Mouse (Mus musculus) heart, postnatal 25 days (tissue): Measurements from ENCODE around the gene Enc1. TPM values are rescaled to one million over a fixed set of nuclear protein-coding genes. Genes with fewer than 3 reads are reported as not detected.

Experiments
- DNase-seq: peaks from one replicate; pipeline ENCODE4 v3.0.0; 2022; ENCODE audit warnings: low spot score
- intact Hi-C: fragments of 180-260 bp; cut with DNase I; formaldehyde crosslinking; loops from one replicate; pipeline ENCODE4 v1.15.1; 2025
- total RNA-seq, 2 experiments: library from RNA; stranded (reverse); gene quantifications; 2 replicates each; pipeline ENCODE4 v1.2.3; 2021

Gene Enc1
- total RNA-seq, 2 experiments from 2014 or later: 5.6 to 6.4 TPM

DNA sequence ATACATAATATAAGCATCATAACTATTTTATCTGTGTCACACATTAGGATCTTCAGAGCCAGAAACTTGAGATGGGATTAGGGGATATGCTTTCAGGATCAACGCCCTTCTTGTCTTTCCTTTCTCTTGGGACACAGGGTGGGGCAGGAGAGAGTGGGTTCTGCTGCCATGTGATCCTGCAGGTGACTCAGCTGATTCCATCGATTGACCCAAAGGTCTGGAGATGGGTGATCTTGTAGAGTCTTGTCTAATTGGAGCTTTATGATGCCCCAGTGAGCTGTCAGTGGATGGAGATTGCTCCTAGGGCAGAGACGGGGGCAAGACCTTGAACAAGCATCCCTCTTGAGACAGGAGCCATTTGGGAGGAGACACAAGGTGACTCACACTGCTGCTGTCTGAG, 33.9 kb downstream of the Enc1 start:
- intact Hi-C loops: no loop called here

DNA sequence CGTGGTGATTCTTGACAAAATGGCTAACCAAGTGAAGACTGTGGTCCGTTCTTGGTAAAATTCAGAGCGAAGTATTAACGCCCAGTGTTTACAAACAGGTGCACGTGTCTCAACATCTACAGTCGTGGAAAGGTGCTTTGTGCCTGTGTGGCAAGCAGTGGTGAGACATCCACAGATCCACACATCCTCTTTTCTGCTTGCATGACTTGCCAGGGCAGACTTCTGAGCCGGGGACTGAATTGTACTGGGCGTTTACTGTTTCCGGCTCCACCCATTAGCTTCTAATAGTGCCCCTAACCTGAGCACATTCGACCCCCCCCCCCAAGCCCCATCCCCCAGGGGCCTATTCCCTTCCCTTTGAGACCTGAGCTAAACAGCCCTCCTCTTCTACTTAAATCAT, 34.6 kb downstream of the Enc1 start:
- no peak for DNase-seq
- intact Hi-C loops: no loop called here

More for the DNA sequence above, 33.9 kb downstream of the Enc1 start:
- DNase-seq: no peak

DNA sequence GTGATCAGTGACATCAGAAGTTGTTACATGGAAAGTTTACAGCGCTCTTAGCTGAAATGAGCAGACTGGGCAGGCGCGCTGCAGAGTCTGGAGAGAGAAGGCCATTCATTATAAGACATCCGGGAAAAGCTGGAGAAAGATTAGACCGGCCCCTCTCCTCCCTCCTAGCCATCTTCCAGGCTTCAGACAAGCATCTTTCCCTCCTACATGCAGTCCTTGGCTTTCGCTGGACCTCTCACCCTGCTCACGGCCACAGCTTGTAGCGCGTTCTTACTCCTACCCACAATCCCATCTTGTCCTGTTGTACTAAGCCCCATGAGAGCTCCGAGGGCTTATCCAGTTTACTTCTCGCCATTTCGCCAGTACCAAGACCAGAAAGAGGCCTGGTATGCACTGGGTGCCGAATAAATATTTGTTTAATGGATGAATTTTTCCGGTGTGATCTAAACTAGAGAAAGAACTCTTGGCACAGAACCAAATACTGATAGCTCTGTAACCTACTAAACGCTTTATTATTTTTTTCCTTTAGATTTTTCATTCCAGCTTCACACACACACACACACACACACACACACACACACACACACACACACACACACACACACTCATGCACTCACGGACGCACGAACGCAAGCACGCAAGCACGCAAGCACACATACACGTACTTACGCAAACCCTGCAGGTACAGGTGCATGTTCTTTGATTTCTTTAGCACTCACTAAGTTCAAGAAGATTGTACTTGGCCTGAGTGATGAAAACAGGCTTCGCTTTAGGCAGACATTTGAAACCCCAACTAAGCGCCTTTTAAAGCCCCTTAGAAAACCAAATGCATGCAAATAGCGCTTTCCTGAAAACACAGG, 41.4 kb downstream of the Enc1 start:
- intact Hi-C loops: no loop called here
- no peak for DNase-seq

DNA sequence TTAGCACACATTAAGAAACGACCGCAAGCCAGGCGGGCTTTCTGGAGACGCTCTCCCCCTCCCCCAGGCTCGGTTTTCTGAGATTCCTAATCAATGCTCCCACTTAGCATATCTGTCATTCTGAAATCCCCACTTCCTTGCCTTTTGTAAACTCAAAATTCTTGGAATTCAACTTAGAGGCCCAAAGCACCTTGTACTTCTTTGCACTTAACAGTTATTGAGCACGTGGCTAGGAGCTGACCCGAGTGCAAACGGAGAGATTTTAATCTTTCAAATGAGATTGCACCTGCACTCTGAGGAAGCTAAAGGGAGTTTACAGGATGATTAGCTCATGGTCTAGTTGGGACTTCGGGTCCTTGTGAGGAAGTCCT, 42.0 kb downstream of the Enc1 start:
- intact Hi-C loops: no loop called here

DNA sequence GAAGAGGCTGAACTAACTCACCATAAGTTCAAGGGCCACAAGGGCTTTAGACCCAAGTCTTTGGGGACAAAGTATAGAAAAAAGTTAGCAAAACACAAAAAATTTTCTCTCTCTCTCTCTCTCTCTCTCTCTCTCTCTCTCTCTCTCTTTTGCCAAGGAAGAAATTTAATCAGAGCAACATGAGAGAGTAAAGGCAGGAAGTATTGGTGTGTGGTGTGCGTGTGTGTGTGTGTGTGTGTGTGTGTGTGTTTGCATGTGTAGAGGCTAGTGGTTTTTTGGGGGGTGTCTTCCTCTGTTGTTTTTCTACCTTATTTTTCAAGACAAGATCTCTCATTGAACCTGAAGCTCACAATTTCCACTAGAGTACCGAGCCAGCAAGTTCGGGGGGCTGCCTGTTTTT, 46.1 kb downstream of the Enc1 start:
- DNase-seq: no peak
- intact Hi-C loops: loop anchor here (5.0 kb wide), 1 partner anchor 650 kb away; no protein-coding TSS in a partner anchor

More for the DNA sequence above, 42.0 kb downstream of the Enc1 start:
- DNase-seq: no peak

DNA sequence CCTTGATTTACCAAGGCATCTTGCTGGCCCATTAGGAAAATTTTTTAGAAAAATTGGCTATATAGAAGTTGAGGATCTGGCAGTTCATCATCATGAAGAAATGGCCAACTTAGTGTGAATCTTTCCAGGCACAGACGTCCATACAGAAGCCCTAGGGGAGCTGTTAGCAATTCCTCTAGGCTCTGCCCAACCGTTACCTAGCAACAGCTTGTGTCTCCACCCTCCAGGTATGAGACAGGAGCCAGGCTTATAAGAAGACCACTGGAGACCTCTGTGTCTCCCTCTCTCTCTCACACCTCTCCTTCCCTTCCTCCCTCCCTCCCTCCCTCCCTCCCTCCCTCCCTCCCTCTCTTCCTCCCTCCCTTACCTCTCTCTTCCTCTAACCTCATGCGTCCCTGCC, 49.8 kb downstream of the Enc1 start:
- DNase-seq: no peak
- intact Hi-C loops: no loop called here

DNA sequence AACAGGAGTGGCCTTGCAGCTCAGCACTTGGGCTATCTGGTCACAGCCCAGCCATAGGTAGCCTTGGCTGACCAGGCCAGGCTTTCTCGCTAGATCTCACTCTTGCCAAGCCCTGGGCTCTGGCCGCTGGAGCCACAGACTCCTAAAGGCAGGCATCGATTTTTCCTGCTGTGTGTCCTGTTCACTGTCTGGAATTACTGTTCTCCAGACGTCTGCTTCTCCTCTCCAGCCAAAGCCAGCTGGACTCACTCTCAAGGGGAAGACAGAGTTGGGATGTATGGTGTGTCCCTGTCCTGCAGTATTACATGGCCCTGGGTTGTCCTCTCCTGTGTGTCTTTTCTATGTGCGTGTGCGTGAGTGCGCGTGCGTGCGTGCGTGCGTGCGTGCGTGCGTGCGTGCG, 50.4 kb downstream of the Enc1 start:
- intact Hi-C loops: no loop called here
- DNase-seq: no peak

DNA sequence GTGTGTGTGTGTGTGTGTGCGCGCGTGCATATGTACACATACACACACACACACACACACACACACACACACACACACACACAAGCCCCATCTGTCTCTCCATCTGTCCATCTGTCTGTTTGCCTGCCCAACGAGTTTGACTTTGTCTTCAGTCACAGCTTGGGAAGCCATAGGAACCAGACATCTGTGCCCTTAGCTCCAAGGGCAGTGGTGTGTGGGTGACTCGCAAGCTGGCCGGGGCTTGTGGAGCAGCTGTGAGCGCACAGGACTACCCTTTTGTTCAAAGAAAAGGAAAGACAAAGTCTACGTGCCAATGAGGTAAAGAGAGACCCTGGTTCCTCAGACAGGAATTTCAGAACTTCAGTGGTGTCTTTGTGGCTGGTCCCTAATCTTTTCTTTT, 51.1 kb downstream of the Enc1 start:
- intact Hi-C loops: no loop called here
- no peak for DNase-seq

DNA sequence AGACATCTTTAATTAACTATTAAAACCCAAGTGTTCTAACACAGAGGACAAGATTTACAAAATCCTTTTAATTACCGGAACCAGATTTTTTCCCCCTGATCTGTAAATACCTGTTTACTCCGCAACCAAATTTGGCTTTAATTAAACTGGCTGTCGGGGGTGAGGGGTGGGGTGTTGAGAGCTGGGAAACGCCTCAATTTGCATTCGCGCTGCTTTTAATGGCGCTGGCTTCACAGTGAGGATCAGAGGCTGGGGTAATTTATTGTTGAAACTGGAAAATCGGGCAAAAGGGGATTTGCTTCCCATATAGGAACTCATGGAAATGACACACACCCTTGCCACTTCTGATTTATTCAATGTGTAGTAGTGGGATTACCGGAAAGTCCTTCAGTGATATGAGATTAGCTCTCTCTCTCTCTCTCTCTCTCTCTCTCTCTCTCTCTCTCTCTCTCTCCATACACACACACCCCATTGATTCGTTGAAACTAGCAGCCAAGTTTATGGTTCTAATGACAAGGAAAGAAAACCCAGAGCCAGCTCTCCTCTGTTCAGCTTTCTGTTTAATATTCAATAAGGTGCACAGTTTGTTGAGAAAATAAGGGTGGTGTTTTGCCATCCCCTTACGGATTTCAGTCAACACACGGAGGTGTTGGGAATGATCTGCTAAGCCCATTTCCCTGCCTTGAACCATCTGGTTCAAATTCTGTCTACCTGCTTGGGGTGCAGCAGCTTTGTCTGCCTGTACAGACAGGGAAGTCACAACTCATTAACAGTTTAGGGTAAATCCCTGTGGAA, 51.7 kb downstream of the Enc1 start:
- no peak for DNase-seq
- intact Hi-C loops: no loop called here

DNA sequence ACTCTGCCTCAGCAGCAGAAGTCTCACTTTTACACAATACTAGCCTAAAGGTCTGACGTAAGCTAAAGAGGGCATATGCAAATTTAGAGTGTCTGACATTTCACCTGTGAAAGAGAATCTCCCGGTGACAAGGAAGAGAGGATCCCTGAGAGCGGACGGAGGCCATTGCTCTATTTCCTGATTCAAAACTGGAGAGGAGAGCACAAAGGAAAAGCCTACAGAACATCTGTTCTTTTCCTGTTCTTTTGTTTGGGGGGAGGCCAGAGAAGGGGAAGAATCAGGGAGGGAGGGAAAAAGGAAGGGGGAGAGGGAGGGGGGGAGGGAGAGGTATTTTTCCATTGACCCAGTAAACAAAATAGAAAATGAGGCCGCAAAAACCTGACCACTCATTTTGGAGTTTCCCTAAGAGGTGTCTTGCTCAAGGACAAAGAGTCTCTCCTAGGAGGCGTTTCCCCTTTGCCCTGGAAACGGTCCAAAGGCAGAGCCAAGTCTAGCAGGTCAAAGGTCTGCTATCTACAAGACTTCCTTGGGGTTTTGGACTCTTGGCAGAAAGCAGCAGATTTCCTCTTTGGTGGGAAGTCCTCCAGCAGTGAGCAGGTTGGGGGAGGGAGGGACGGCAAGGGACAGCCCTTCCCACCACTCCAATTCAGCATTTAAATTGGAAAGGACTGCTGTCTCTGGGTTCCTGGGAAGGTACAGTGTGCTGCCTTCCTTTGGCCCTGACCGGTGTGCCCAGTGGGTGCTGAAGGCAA, 54.4 kb downstream of the Enc1 start:
- peak; percentile 67 for DNase-seq
- intact Hi-C loops: loop anchor here (2.0 kb wide), 1 partner anchor 54 kb away; the partner anchor contains the start of gene Enc1

DNA sequence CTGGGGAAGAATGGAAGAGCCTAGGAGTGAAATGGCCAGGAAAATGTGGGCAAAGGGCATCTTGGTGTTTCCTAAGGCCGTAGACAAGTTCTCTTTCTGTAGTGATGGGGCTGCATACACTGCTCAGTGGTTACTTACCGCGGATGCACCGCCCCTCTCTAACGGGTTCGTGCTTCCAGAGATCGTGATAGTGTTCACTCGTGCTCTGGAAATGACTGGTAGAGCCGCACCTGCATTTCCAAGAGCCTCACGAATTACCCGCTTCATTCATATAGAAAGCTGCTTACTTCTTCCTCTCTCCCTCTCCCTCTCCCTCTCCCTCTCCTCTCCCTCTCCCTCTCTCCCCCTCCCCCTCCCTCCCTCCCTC, 54.9 kb downstream of the Enc1 start:
- DNase-seq: no peak
- intact Hi-C loops: loop anchor here (2.0 kb wide), 1 partner anchor 55 kb away; the partner anchor contains the start of gene Enc1

DNA sequence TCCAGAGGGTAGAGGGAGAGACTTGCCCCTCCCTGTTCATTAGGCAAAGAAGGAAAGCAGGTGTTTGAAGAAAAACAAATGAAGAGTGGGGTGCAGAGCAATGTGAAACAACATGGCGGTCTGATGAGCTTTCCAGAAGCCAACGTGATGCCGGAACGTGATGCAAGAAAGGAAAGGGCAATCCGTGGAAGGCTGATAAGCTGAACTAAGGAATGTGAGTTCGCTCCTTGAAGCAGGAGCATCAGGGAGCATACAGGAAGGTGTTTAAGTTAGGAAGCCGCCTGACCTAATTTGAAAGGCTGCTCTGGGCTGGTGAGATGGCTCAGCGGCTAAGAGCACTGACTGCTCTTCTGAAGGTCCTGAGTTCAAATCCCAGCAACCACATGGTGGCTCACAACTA, 55.4 kb downstream of the Enc1 start:
- intact Hi-C loops: no loop called here
- DNase-seq: no peak

DNA sequence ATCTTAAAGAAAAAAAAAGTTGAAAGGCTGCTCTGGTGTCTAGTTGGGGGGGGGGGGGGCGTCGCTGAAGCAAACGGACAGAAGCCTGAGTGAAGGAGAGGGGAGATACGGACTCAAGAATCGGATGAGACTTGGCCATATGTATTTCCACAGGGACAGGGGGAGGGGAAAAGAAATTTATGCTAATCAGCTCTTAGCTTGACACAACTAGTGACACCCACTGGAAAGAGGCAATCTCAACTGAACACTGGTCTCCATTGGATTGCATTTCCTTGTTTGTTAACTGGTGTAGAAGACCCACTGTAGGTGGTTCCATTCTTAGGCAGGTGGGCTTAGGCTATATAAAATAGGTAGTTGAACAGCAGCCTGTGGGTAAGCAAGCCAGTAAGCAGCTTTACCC, 55.9 kb downstream of the Enc1 start:
- no peak for DNase-seq
- intact Hi-C loops: no loop called here

DNA sequence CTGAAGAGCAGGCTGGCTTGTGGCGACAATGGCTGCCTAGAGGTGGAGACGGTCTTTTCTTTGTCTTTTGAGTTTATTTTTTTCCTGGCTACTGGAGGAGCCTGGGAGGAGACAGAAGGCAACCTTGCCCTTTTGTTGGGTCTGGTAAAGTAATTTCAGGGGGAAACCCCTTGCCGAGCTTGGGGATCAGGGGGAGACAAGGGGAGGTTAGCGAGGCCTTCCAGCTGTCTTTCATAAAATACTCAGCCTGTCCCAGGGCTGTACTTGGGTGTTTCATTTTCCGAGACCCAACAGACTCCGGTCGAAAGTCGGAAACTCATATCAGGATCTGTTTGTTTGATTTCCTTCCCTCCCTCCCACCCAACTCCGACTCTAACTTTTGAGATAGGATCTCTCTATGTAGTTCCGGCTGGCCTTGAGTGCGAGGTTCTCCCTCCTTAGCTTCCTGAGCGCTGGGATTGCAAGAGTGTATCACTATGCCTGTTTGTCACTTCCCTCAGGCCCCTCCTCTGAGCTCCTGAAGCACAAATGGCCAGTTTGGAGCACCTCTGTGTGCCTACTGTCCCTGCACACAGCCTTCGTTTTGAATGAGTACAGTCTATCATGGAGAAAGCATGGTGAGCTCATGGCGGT, 56.6 kb downstream of the Enc1 start:
- DNase-seq: no peak
- intact Hi-C loops: no loop called here

DNA sequence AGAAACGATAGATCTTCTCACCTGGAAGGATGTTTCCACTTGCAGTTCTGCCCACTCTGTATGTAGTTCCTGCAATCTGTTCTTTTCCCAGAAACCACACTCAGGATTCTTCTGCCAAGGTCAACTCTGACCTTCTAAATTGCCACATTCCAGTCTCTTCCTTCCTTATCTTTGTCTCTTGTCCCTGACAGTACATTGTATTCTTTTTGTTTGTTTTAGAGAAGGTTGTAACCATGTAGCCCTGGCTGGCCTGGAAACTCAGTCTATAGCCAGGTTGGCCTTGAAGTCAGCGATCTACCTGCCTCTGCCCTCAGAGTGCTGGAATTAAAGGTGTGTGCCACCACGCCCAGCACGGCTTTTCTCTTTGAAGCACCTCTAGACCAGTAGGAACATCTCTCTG, 58.0 kb downstream of the Enc1 start:
- DNase-seq: no peak
- intact Hi-C loops: no loop called here

DNA sequence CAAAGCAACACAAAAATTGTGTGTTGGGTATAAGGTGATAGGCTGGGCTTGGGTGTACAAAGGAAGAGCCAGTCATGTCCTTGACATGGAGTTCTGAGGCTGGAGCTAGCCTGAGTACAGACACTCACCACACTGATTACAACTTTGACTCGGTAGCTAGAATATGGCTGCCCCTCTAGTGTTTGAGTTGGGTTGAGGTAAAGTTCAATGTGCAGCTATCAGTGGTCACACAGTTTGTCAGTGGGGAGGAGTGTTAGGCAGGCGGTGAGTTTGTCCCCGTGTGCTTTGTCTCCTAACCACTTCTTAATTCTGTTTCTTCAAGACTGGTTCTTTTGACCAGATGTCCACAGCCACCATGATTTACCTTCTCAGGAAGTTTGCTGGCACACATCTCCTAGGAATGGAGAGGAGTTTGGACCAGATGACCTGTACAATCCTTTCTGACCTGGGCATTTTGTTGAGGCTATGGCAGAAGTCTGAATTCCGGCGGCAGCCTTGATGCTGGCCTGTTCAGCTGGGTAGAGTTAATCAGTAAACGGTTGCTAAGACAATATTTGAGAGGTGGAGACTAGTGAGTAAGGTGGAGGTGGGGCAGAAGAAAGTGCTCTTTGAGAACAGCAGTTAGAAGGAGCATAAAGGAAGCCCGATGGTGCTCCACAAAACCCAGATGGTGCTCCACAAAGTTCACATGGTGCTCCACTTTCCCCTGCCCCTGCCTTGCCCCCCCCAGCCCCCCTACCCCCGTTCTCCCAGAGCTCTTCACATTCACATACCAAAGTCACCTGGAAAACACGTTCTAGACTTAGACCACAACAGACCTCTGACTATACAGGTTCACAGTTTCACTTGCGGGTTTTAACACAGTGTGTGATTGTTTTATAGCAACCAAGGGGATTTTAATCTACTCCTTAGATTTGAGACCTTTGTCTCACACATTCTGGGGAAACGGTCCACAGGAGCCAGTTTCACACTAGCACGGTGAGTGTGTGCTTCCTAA, 59.3 kb downstream of the Enc1 start:
- intact Hi-C loops: no loop called here
- no peak for DNase-seq
